Mouse (Mus musculus) forebrain, embryonic 11.5 days (tissue): Measurements from ENCODE around the gene Cyba. TPM values are rescaled to one million over a fixed set of nuclear protein-coding genes. Genes with fewer than 3 reads are reported as not detected.

Source experiments
- ATAC-seq: fragments of 200-750 bp; cut with Nextera tagmentation; replicated peaks from 2 replicates; pipeline ENCODE4 v1.8.0; 2017; ENCODE audit warnings: moderate TSS enrichment; ENCODE audit not compliant: low FRiP score
- DNase-seq: peaks from one replicate; pipeline ENCODE4 v3.0.0-alpha.2; 2017; ENCODE audit warnings: low spot score
- H3K27ac ChIP-seq: fragments of 300-500 bp; sonication (generic); 2 replicates; pipeline ENCODE4 v1.5.1; 2014; ENCODE audit warnings: low read depth, low read length
- H3K27me3 ChIP-seq: fragments of 300-500 bp; sonication (generic); 2 replicates; pipeline ENCODE4 v1.6.1; 2014; ENCODE audit warnings: mild to moderate bottlenecking, low read length, mixed read lengths; ENCODE audit not compliant: control insufficient read depth, insufficient read depth
- H3K36me3 ChIP-seq: fragments of 300-500 bp; sonication (generic); 2 replicates; pipeline ENCODE4 v1.6.1; 2014; ENCODE audit warnings: mild to moderate bottlenecking, low read length, moderate library complexity, mixed read lengths; ENCODE audit not compliant: control insufficient read depth, insufficient read depth
- H3K4me1 ChIP-seq: fragments of 300-500 bp; sonication (generic); replicated peaks from 2 replicates; pipeline ENCODE4 v1.6.1; 2014; ENCODE audit warnings: low read length, mixed read lengths; ENCODE audit not compliant: control insufficient read depth, insufficient read depth
- H3K4me2 ChIP-seq: fragments of 300-500 bp; sonication (generic); 2 replicates; pipeline ENCODE4 v1.6.1; 2014; ENCODE audit warnings: low read depth, mild to moderate bottlenecking, low read length, moderate library complexity, mixed read lengths; ENCODE audit not compliant: severe bottlenecking
- H3K4me3 ChIP-seq: fragments of 300-500 bp; sonication (generic); 2 replicates; pipeline ENCODE4 v1.5.1; 2014; ENCODE audit warnings: low read depth, low read length
- H3K9ac ChIP-seq: fragments of 300-500 bp; sonication (generic); 2 replicates; pipeline ENCODE4 v1.6.1; 2014; ENCODE audit warnings: low read length
- H3K9me3 ChIP-seq: fragments of 300-500 bp; sonication (generic); 2 replicates; pipeline ENCODE4 v1.6.1; 2016; ENCODE audit warnings: low read length, mixed read lengths; ENCODE audit not compliant: control insufficient read depth
- WGBS: fragments of 180-500 bp; shearing (Covaris S2); extraction: QIAGEN DNeasy Blood & Tissue Kit; methylation state at CpG from one replicate; pipeline ENCODE4 v1.1.7; 2014; 5-methylcytosine and 5-hydroxymethylcytosine counted together
- polyA plus RNA-seq: library from polyadenylated mRNA; unstranded; fragments of >200 nt; fragmentation: Nextera tagmentation; extraction: Ambion mirVana; gene quantifications from 2 replicates; pipeline ENCODE4 v1.2.1, GENCODE M21; 2014

Cyba gene
- 52.3 and 58.2 TPM in 2 replicates for polyA plus RNA-seq

DNA sequence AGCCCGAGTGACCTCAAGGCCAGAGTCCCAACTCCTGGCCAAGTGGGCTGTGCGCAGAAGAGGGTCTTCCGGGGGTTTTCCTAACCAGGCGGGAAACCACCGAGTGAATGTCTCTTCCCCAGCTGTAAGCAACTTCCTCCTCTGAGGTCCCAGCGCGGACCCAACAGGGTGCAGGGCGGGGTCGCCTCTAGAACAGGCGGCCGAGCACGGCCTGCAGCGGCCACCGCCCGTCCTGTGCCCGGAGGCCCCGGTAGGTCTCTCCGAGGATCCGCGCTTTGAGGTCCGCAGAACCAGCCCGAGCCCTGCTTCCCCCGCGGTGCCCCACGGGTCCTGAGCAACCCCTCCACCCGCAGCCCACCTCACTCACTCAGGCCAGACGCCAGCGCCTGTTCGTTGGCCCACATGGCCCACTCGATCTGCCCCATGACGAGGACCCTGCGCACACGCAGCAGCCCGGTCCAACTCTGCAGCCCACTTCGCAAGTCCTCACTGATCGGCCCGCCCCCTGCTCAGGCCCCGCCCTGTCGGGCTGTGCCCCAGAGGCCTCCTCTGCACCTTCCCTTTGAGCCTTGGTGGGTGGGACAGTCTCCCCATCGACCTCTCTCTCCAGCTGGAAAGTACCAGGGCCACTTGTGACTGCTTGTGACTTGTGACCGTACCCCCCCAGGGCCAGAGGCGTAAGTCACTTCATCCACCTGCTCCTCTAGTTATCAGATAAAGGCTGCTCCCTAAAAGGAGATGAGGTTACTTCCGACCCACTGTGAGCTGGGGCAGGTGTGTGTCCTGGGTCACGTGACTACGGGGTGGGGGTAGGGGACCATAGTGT is at the start of gene Cyba:
TSS of gene Cyba (minus strand) at position 488 of the 826 bp plus-strand sequence.
- Histone ChIP-seq H3K4me1 (peaks cover 9% of the 10 kb centered on the region; the same call in 1 of the 2 replicates), H3K27ac (no peak within 1 kb of the TSS), H3K9ac (peak within 1 kb of the TSS; percentile 66), H3K9me3 (no peaks in the 10 kb centered on the region), H3K36me3 (no peaks in the 10 kb centered on the region; the same call in 1 of the 2 replicates), H3K27me3 (no peaks in the 10 kb centered on the region), H3K4me2 (peak within 1 kb of the TSS; percentile 79), H3K4me3 (peak within 1 kb of the TSS; percentile 34)
- ATAC-seq (peak; percentile 87), DNase-seq (peak; percentile 77)
- 4% methylated on average over 45 of the region's 45 CpGs for WGBS

DNA sequence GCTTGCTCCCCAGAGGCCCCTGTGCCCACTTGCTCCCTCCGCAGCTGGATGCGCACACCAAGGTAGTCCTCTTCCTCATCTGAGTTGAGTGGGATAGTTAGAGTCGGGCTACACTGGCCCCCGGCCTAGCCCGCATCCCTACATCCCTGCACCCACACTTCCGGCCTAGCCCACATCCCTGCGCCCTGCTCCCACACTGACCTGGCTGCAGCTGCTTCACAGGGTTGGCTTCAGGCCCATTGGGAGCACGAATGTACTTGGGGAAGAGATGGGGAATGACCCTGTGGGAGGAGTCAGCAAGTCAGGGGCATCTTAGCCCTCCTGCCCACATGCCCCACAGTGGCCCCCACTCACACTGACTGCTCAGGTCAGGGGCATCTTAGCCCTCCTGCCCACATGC is 49.7 kb upstream of the Cyba start:
- H3K4me2 ChIP-seq: no peak overlapping the region
- 96% methylated on average over 8 of the region's 8 CpGs for WGBS
- no peak overlapping the region for H3K27ac ChIP-seq
- ATAC-seq (no peak), DNase-seq (no peak)
- no peak overlapping the region for H3K4me3 ChIP-seq
- H3K9ac ChIP-seq: no peak overlapping the region
- no peaks in the 10 kb centered on the region for H3K9me3 ChIP-seq
- peaks cover 9% of the 10 kb centered on the region for H3K36me3 ChIP-seq
- H3K27me3 ChIP-seq: no peaks in the 10 kb centered on the region
- H3K4me1 ChIP-seq: no peaks in the 10 kb centered on the region

- Histone ChIP-seq H3K4me2 (peak within 1 kb of the TSS; percentile 74), H3K9me3 (no peaks in the 10 kb centered on the region), H3K27me3 (no peaks in the 10 kb centered on the region), H3K4me1 (peaks cover 10% of the 10 kb centered on the region), H3K36me3 (no peaks in the 10 kb centered on the region; the same call in 1 of the 2 replicates), H3K4me3 (peak within 1 kb of the TSS; percentile 99), H3K27ac (0 out of 2 replicates have a peak within 1 kb of the TSS, but pooled peaks have one; percentile 6), H3K9ac (peak within 1 kb of the TSS; percentile 90)
- ATAC-seq (peak; percentile 96), DNase-seq (peak; percentile 97)
- WGBS: under 1% methylated on average over 101 of the region's 103 CpGs
These were observed 43.0 kb upstream of the Cyba start, which contains the start of the genes Rnf166 and Ctu2 for GRCm38 (mm10) chr8:122475580-122476320. Rnf166 (minus strand) TSS chr8:122476064. Ctu2 (plus strand) TSS chr8:122476143.

GRCm38 (mm10) chr8:122474951-122475560 is 42.3 kb upstream of the Cyba start:
- Histone ChIP-seq H3K27ac (no peak overlapping the region), H3K9ac (peak overlapping the region; percentile 90), H3K36me3 (no peaks in the 10 kb centered on the region; the same call in 1 of the 2 replicates), H3K4me3 (peak overlapping the region; percentile 99), H3K27me3 (no peaks in the 10 kb centered on the region), H3K4me2 (peak overlapping the region; percentile 74), H3K4me1 (peaks cover 10% of the 10 kb centered on the region), H3K9me3 (no peaks in the 10 kb centered on the region)
- WGBS: 19% methylated on average over 16 of the region's 16 CpGs
- DNase-seq (no peak), ATAC-seq (0 out of 2 replicates have a peak, but pooled peaks have one; percentile 11)

- DNase-seq: no peak
- Histone ChIP-seq H3K27me3 (no peaks in the 10 kb centered on the region), H3K9me3 (no peaks in the 10 kb centered on the region), H3K9ac (no peak overlapping the region), H3K4me2 (no peak overlapping the region), H3K4me3 (no peak overlapping the region), H3K36me3 (no peaks in the 10 kb centered on the region; the same call in 1 of the 2 replicates), H3K4me1 (peaks cover 10% of the 10 kb centered on the region), H3K27ac (no peak overlapping the region)
- WGBS: 88% methylated on average over 8 of the region's 8 CpGs
- ATAC-seq: no peak
These were observed 41.2 kb upstream of the Cyba start for GRCm38 (mm10) chr8:122473911-122474421.

DNA sequence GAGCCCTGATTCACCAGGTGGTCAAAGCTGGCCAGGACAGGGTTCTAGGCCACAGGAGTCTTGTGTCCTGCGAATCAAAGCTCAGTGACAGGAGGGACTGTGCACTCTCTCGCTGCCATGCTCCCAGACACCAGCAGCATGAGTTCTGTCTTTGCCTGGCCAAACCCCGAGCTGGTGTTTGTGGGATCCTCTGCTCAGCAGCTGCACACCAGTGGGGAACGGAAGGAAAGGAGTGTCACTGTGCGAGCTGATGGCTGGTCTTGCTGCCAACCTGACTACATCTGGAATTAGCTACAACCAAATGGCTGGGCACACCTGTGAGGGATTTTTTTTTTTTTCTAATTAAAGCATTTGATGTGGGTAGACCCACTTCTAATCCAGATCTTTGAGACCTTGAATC is 38.0 kb upstream of the Cyba start:
- no peaks in the 10 kb centered on the region for H3K36me3 ChIP-seq

DNA sequence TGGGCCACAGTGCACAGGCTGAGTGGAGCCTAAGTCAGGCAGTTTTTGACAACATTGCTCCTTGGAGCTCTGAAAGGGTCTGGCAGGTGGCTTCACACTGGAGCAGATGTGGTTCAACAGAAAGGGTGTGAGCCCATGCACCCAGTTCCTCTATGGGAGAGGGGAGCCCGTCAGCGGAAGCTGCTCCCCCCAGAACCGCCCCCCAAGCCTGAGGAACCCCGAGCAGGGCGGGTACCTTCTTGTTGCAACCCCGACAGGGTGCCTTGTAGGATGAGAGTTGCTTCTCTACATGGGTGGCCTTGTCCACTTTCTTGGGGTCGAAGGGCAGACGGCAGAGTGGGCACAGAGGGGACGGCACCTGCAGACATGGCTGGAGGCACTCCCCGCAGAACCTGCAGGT is 37.2 kb upstream of the Cyba start:
- no peak overlapping the region for H3K27ac ChIP-seq
- ATAC-seq (no peak), DNase-seq (no peak)
- H3K36me3 ChIP-seq: no peaks in the 10 kb centered on the region
- no peaks in the 10 kb centered on the region for H3K27me3 ChIP-seq
- H3K4me1 ChIP-seq: peaks cover 5% of the 10 kb centered on the region
- no peak overlapping the region for H3K9ac ChIP-seq
- no peaks in the 10 kb centered on the region for H3K9me3 ChIP-seq
- H3K4me2 ChIP-seq: no peak overlapping the region
- WGBS: 87% methylated on average over 10 of the region's 10 CpGs
- H3K4me3 ChIP-seq: no peak overlapping the region

More for the DNA sequence above, 38.0 kb upstream of the Cyba start:
- no peaks in the 10 kb centered on the region for H3K27me3 ChIP-seq
- no peak overlapping the region for H3K27ac ChIP-seq
- peaks cover 7% of the 10 kb centered on the region for H3K4me1 ChIP-seq
- no peak overlapping the region for H3K4me3 ChIP-seq
- H3K4me2 ChIP-seq: no peak overlapping the region
- ATAC-seq (no peak), DNase-seq (no peak)
- H3K9ac ChIP-seq: no peak overlapping the region
- 86% methylated on average over 5 of the region's 5 CpGs for WGBS
- no peaks in the 10 kb centered on the region for H3K9me3 ChIP-seq

DNA sequence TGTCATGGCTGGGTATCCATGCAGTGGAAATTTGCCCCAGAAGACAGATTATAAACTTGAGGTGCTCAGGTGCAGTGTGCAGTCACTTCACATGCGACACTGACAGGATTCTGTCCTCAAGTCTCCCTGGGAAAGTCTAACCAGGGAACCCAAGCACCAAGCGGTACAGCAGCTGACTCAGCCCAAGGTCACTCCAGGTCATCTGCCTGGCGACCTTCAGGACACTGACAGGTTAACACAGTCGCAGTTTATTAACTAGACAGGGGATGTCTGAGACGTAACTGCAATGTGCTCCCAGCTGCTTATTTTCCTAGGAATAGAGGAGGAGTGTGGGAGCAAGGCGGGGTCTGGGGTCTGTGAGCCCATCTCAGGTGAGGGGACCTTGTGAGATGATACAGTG is 36.7 kb upstream of the Cyba start:
- Histone ChIP-seq H3K4me1 (no peaks in the 10 kb centered on the region), H3K4me2 (no peak overlapping the region), H3K9ac (no peak overlapping the region), H3K4me3 (no peak overlapping the region), H3K27me3 (no peaks in the 10 kb centered on the region), H3K9me3 (no peaks in the 10 kb centered on the region), H3K27ac (no peak overlapping the region), H3K36me3 (no peaks in the 10 kb centered on the region)
- no peak for DNase-seq
- 80% methylated on average over 6 of the region's 6 CpGs for WGBS
- ATAC-seq: no peak
